Mouse (Mus musculus) testis, postnatal 10 days (tissue): ENCODE data around the gene Kdm2b.

ENCODE experiments used
- DNase-seq: peaks from one replicate; pipeline ENCODE4 v3.0.0; 2021; ENCODE audit warnings: low spot score

Kdm2b gene

GRCm38 (mm10) chr5:122989551-122990330 lies at the start of gene Kdm2b:
Gene Kdm2b (minus strand): TSS chr5:122989823.
- DNase-seq: peak; percentile 60

- peak; percentile 85 for DNase-seq
Measured at GRCm38 (mm10) chr5:123039120-123039752, 49.6 kb upstream of the Kdm2b start.

GRCm38 (mm10) chr5:123038115-123038514 lies 48.5 kb upstream of the Kdm2b start:
- no peak for DNase-seq

- no peak for DNase-seq
Measured at GRCm38 (mm10) chr5:123035564-123035963, 45.9 kb upstream of the Kdm2b start.

GRCm38 (mm10) chr5:123035089-123035488 lies 45.5 kb upstream of the Kdm2b start:
- DNase-seq: no peak

GRCm38 (mm10) chr5:123033646-123034160 lies 44.1 kb upstream of the Kdm2b start:
- DNase-seq: no peak

- no peak for DNase-seq
Measured at GRCm38 (mm10) chr5:123031312-123031711, 41.7 kb upstream of the Kdm2b start.

GRCm38 (mm10) chr5:123029729-123030128 lies 40.1 kb upstream of the Kdm2b start:
- DNase-seq: no peak

GRCm38 (mm10) chr5:123027436-123027835 lies 37.8 kb upstream of the Kdm2b start:
- no peak for DNase-seq

GRCm38 (mm10) chr5:123026414-123026813 lies 36.8 kb upstream of the Kdm2b start:
- DNase-seq: no peak

GRCm38 (mm10) chr5:123024965-123025573 lies 35.4 kb upstream of the Kdm2b start:
- no peak for DNase-seq

- no peak for DNase-seq
Measured at GRCm38 (mm10) chr5:123024312-123024711, 34.7 kb upstream of the Kdm2b start.

- DNase-seq: no peak
Measured at GRCm38 (mm10) chr5:123023049-123023448, 33.4 kb upstream of the Kdm2b start.

GRCm38 (mm10) chr5:123021438-123021837 lies 31.8 kb upstream of the Kdm2b start:
- no peak for DNase-seq

- no peak for DNase-seq
Measured at GRCm38 (mm10) chr5:123020426-123020825, 30.8 kb upstream of the Kdm2b start.

- no peak for DNase-seq
Measured at GRCm38 (mm10) chr5:123019336-123020016, 29.9 kb upstream of the Kdm2b start.

GRCm38 (mm10) chr5:123017504-123017903 lies 27.9 kb upstream of the Kdm2b start:
- no peak for DNase-seq

GRCm38 (mm10) chr5:123015915-123016314 lies 26.3 kb upstream of the Kdm2b start:
- no peak for DNase-seq

- peak; percentile 99 for DNase-seq
Measured at GRCm38 (mm10) chr5:123014753-123015701, 25.4 kb upstream of the Kdm2b start, which contains the start of gene Orai1. Gene Orai1 (plus strand): TSS chr5:123015074.

GRCm38 (mm10) chr5:123013599-123014315 lies 24.1 kb upstream of the Kdm2b start:
- DNase-seq: peak; percentile 78
